Mouse (Mus musculus) lung, adult 2 months (tissue): ENCODE results near the gene Pla2g2e.

Experiments used
- CTCF ChIP-seq: fragments of 200-500 bp; IDR thresholded peaks from 2 replicates; pipeline ENCODE4 v1.5.1; 2011; ENCODE audit warnings: mild to moderate bottlenecking, low read length, control low read depth; ENCODE audit not compliant: insufficient read depth
- POLR2A ChIP-seq: fragments of 200-500 bp; IDR thresholded peaks from 2 replicates; pipeline ENCODE4 v1.6.1; 2011; ENCODE audit warnings: low read depth, mild to moderate bottlenecking, control low read depth, low read length, borderline replicate concordance; ENCODE audit errors: extremely low read depth

GRCm38 (mm10) chr4:138913141-138913787 lies 35.5 kb downstream of the Pla2g2e start:
- no peak for TF ChIP-seq CTCF
- TF ChIP-seq POLR2A, result no peak
